Mouse (Mus musculus) heart, adult 2 months (tissue): ENCODE measurements at regions not wholly inside any gene's neighbourhood (a gene's known extent, or its start where the extent isn't known, plus 50 kb on each side); places are given as distances from the start of the nearest gene placed in this dataset.

Experiments used
- CTCF ChIP-seq: fragments of 200-600 bp; IDR thresholded peaks from 2 replicates; pipeline ENCODE4 v1.8.1; 2022; ENCODE audit warnings: antibody characterized with exemption, mild to moderate bottlenecking, moderate library complexity
- EP300 ChIP-seq: fragments of 200-500 bp; IDR thresholded peaks from 2 replicates; pipeline ENCODE4 v1.6.1; 2011; ENCODE audit warnings: low read depth, low read length, control low read depth; ENCODE audit not compliant: insufficient read depth

DNA sequence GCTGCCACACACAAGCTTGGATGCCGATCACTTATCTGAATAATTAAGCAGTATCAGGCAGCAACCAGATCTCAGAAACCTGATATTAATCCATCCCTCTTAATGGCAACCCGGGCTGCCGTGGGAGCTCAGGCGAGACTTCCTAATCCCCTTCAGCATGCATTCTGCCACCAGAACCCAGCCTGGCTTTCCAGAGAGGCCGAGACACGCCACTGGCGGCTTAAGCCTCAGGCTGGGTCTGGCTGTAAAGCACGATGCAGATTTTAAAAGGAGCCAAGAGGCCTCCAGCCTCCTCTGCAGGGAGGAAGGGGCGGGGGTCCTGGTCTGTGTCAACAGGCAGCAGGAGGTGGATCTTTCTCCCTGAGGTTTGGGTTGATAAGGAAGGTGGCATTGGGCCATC, 659.1 kb upstream of the 3110018I06Rik start:
- TF ChIP-seq CTCF (no peak), EP300 (no peak)
